Mouse (Mus musculus) G1E-ER4 (cell line): Measurements from ENCODE around the gene Nr1h4. TPM values are rescaled to one million over a fixed set of nuclear protein-coding genes. Genes with fewer than 3 reads are reported as not detected.

Experiments used
- GATA1 ChIP-seq: IDR thresholded peaks from one replicate; pipeline ENCODE4 v1.8.0; 2012; ENCODE audit warnings: low read length, inconsistent platforms
- polyA plus RNA-seq: library from polyadenylated mRNA; stranded (reverse); fragments of >175 nt; gene quantifications from 2 replicates; pipeline ENCODE4 v1.2.3, GENCODE M21; 2012

Gene Nr1h4
- polyA plus RNA-seq = not detected in 2 replicates

- TF ChIP-seq GATA1 = no peak
These were observed at the start of gene Nr1h4 for GRCm38 (mm10) chr10:89532929-89533727. Nr1h4 (minus strand) TSS chr10:89533585.

- no peak for TF ChIP-seq GATA1
These were observed 45.4 kb upstream of the Nr1h4 start for GRCm38 (mm10) chr10:89578801-89579200.

- TF ChIP-seq GATA1 = no peak
These were observed 44.3 kb upstream of the Nr1h4 start for GRCm38 (mm10) chr10:89577666-89578065.

GRCm38 (mm10) chr10:89573421-89573820 is 40.0 kb upstream of the Nr1h4 start:
- TF ChIP-seq GATA1 = no peak

- TF ChIP-seq GATA1 = no peak
These were observed 39.6 kb upstream of the Nr1h4 start for GRCm38 (mm10) chr10:89572946-89573345.

GRCm38 (mm10) chr10:89567391-89567790 is 34.0 kb upstream of the Nr1h4 start:
- no peak for TF ChIP-seq GATA1

GRCm38 (mm10) chr10:89565301-89566022 is 32.1 kb upstream of the Nr1h4 start:
- no peak for TF ChIP-seq GATA1

GRCm38 (mm10) chr10:89562113-89562512 is 28.7 kb upstream of the Nr1h4 start:
- no peak for TF ChIP-seq GATA1

GRCm38 (mm10) chr10:89559351-89559750 is 26.0 kb upstream of the Nr1h4 start:
- no peak for TF ChIP-seq GATA1

GRCm38 (mm10) chr10:89553015-89553414 is 19.6 kb upstream of the Nr1h4 start:
- TF ChIP-seq GATA1 = no peak

GRCm38 (mm10) chr10:89551657-89552056 is 18.3 kb upstream of the Nr1h4 start:
- TF ChIP-seq GATA1 = no peak

- no peak for TF ChIP-seq GATA1
These were observed 14.6 kb upstream of the Nr1h4 start for GRCm38 (mm10) chr10:89548028-89548427.

GRCm38 (mm10) chr10:89546989-89547388 is 13.6 kb upstream of the Nr1h4 start:
- TF ChIP-seq GATA1 = no peak

- no peak for TF ChIP-seq GATA1
These were observed 10.5 kb upstream of the Nr1h4 start for GRCm38 (mm10) chr10:89543867-89544266.

GRCm38 (mm10) chr10:89542321-89542720 is 8.9 kb upstream of the Nr1h4 start:
- no peak for TF ChIP-seq GATA1

GRCm38 (mm10) chr10:89532451-89532850 is 934 bp downstream of the Nr1h4 start:
- no peak for TF ChIP-seq GATA1

GRCm38 (mm10) chr10:89531976-89532375 is 1.4 kb downstream of the Nr1h4 start:
- no peak for TF ChIP-seq GATA1
